Mouse (Mus musculus) forebrain, embryonic 13.5 days (tissue): Measurements from ENCODE around the gene Grin3a. TPM values are rescaled to one million over a fixed set of nuclear protein-coding genes. Genes with fewer than 3 reads are reported as not detected.
"Not testable (repeated sequence)": the region's sequence is repeated elsewhere in the genome, so short reads cannot be mapped to it uniquely, and the experiment has no call there.

Experiments used
- ATAC-seq: fragments of 200-750 bp; cut with Nextera tagmentation; 2 replicates; pipeline ENCODE4 v1.8.0; 2017
- H3K27ac ChIP-seq: fragments of 300-500 bp; sonication (generic); 2 replicates; pipeline ENCODE4 v1.5.1; 2015; ENCODE audit warnings: inconsistent platforms, mild to moderate bottlenecking, moderate library complexity
- H3K27me3 ChIP-seq: fragments of 300-500 bp; sonication (generic); 2 replicates; pipeline ENCODE4 v1.6.1; 2015; ENCODE audit warnings: mild to moderate bottlenecking, inconsistent platforms
- H3K36me3 ChIP-seq: fragments of 300-500 bp; sonication (generic); 2 replicates; pipeline ENCODE4 v1.6.1; 2015; ENCODE audit warnings: mild to moderate bottlenecking, inconsistent platforms; ENCODE audit not compliant: poor library complexity, severe bottlenecking
- H3K4me1 ChIP-seq: fragments of 300-500 bp; sonication (generic); 2 replicates; pipeline ENCODE4 v1.6.1; 2015; ENCODE audit warnings: inconsistent platforms
- H3K4me2 ChIP-seq: fragments of 300-500 bp; sonication (generic); 2 replicates; pipeline ENCODE4 v1.6.1; 2015; ENCODE audit warnings: inconsistent platforms, mild to moderate bottlenecking, moderate library complexity
- H3K4me3 ChIP-seq: fragments of 300-500 bp; sonication (generic); 2 replicates; pipeline ENCODE4 v1.5.1; 2015; ENCODE audit warnings: mild to moderate bottlenecking, inconsistent platforms
- H3K9ac ChIP-seq: fragments of 300-500 bp; sonication (generic); 2 replicates; pipeline ENCODE4 v1.6.1; 2015; ENCODE audit warnings: mild to moderate bottlenecking, inconsistent platforms
- H3K9me3 ChIP-seq: fragments of 300-500 bp; sonication (generic); replicated peaks from 2 replicates; pipeline ENCODE4 v1.6.1; 2016; ENCODE audit warnings: inconsistent platforms
- WGBS: fragments of 180-500 bp; shearing (Covaris S2); methylation state at CpG from one replicate; pipeline ENCODE4 v1.1.7; 2015; 5-methylcytosine and 5-hydroxymethylcytosine counted together
- polyA plus RNA-seq: library from polyadenylated mRNA; unstranded; fragments of >200 nt; fragmentation: Nextera tagmentation; extraction: Ambion mirVana; gene quantifications from 2 replicates; pipeline ENCODE4 v1.2.1, GENCODE M21; 2015

Grin3a gene
- polyA plus RNA-seq, 1 experiment from 2014 or later = 1.5 TPM

DNA sequence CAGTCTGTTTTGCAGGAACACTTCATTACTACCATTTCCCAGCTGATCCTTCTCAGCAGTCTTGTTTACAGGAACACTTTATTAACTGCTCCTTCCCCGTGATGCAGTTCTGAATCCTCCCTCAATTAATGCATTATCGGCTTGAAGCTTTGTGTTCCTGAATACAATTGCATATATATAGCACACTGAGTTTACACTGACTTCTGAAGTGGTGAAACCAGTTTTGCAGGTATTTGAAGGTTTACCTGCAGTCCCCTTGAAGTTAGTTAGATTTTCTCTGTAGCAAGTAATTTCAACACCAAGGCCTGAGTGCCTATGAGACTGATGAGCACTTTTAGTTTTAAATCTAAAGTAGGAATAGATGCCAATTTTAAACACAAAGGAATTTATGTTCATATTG, 223.3 kb downstream of the Grin3a start:
- WGBS = 83% methylated on average over 2 of the region's 2 CpGs
- no peak overlapping the region for H3K9ac ChIP-seq

DNA sequence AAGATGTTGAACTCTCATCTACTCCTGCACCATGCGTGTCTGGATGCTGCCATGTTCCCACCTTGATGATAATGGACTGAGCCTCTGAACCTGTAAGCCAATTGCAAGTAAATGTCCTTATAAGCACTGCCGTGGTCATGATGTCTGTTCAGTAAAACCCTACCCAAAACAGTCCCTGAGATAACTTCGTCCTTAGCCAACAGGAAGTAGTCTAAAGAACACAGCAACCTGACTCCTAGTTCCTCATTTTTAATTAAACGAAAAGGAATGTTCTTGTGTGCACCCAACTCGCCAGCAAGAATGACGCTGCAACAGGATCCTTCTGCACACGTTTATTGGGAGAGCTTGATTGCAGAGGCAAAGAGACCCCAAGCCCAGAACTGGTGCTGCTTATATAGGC, 225.7 kb downstream of the Grin3a start:
- H3K9ac ChIP-seq, H3K36me3 ChIP-seq, H3K4me1 ChIP-seq, H3K4me2 ChIP-seq, H3K27me3 ChIP-seq, H3K9me3 ChIP-seq, ATAC-seq, H3K27ac ChIP-seq, H3K4me3 ChIP-seq: not testable (repeated sequence)
- 93% methylated on average over 7 of the region's 7 CpGs for WGBS

More for the DNA sequence above, 223.3 kb downstream of the Grin3a start:
- no peak overlapping the region for H3K4me3 ChIP-seq
- no peaks in the 10 kb centered on the region for H3K9me3 ChIP-seq
- no peaks in the 10 kb centered on the region for H3K4me1 ChIP-seq
- no peak for ATAC-seq
- H3K27me3 ChIP-seq = no peaks in the 10 kb centered on the region
- H3K27ac ChIP-seq = no peak overlapping the region
- H3K36me3 ChIP-seq = no peaks in the 10 kb centered on the region
- no peak overlapping the region for H3K4me2 ChIP-seq

DNA sequence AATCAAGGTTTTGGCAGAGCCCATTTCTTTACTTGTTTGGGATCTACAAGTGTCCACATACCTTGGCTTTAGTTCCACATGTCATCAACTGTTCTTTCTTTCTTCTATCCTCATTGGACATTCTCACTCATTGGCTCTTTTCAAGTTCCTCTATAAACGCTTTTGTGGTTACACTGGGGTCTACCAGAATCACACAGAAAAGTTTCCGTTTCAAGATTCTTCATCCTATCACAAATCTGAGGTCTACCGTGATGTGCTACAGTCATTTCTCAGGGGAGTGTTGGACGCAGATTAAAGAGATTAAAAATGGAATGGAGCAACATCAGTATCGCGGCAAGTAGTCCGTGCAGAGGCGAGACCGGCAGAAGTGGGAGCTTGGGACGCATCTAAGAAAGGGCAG, 228.6 kb downstream of the Grin3a start:
- no peak overlapping the region for H3K4me3 ChIP-seq
- H3K9ac ChIP-seq = no peak overlapping the region
- no peak overlapping the region for H3K4me2 ChIP-seq
- no peak for ATAC-seq
- no peak overlapping the region for H3K27ac ChIP-seq
- no peaks in the 10 kb centered on the region for H3K27me3 ChIP-seq
- no peaks in the 10 kb centered on the region for H3K9me3 ChIP-seq
- 94% methylated on average over 10 of the region's 10 CpGs for WGBS
- no peaks in the 10 kb centered on the region for H3K36me3 ChIP-seq
- H3K4me1 ChIP-seq = no peaks in the 10 kb centered on the region

Other genes starting within 250 kb of the Grin3a start
- gene Tmem246, start 247.9 kb downstream of the Grin3a start, polyA plus RNA-seq = 27.0 and 30.0 TPM in 2 replicates
- 66.3 and 68.5 TPM in 2 replicates for gene Rnf20, start 213.7 kb downstream of the Grin3a start, polyA plus RNA-seq
- gene Ppp3r2, start 163.7 kb downstream of the Grin3a start, polyA plus RNA-seq = 0.09 TPM in 1 of 2 replicates, not detected in the other